Mouse (Mus musculus) lung, embryonic 15.5 days (tissue): ENCODE measurements around the gene Kyat1. TPM values are rescaled to one million over a fixed set of nuclear protein-coding genes. Genes with fewer than 3 reads are reported as not detected.
"Not testable (repeated sequence)": the region's sequence is repeated elsewhere in the genome, so short reads cannot be mapped to it uniquely, and the experiment has no call there.

Experiments
- ATAC-seq: fragments of 200-750 bp; cut with Nextera tagmentation; 2 replicates; pipeline ENCODE4 v1.8.0; 2017; ENCODE audit warnings: moderate number of reproducible peaks, borderline replicate concordance; ENCODE audit not compliant: low FRiP score, low TSS enrichment; ENCODE audit errors: extremely low read depth
- H3K27ac ChIP-seq: fragments of 300-500 bp; sonication (generic); 2 replicates; pipeline ENCODE4 v1.5.1; 2015; ENCODE audit warnings: moderate library complexity, mild to moderate bottlenecking, inconsistent platforms
- H3K27me3 ChIP-seq: fragments of 300-500 bp; sonication (generic); 2 replicates; pipeline ENCODE4 v1.6.1; 2015; ENCODE audit warnings: inconsistent platforms
- H3K36me3 ChIP-seq: fragments of 300-500 bp; sonication (generic); 2 replicates; pipeline ENCODE4 v1.6.1; 2015; ENCODE audit warnings: inconsistent platforms
- H3K4me1 ChIP-seq: fragments of 300-500 bp; sonication (generic); 2 replicates; pipeline ENCODE4 v1.6.1; 2015; ENCODE audit warnings: inconsistent platforms
- H3K4me2 ChIP-seq: fragments of 300-500 bp; sonication (generic); 2 replicates; pipeline ENCODE4 v1.6.1; 2015; ENCODE audit warnings: inconsistent platforms, mild to moderate bottlenecking, moderate library complexity
- H3K4me3 ChIP-seq: fragments of 300-500 bp; sonication (generic); 2 replicates; pipeline ENCODE4 v1.5.1; 2015; ENCODE audit warnings: mild to moderate bottlenecking, inconsistent platforms
- H3K9ac ChIP-seq: fragments of 300-500 bp; sonication (generic); 2 replicates; pipeline ENCODE4 v1.6.1; 2015; ENCODE audit warnings: inconsistent platforms
- H3K9me3 ChIP-seq: fragments of 300-500 bp; sonication (generic); 2 replicates; pipeline ENCODE4 v1.6.1; 2016; ENCODE audit warnings: inconsistent platforms
- WGBS: fragments of 180-500 bp; shearing (Covaris S2); methylation state at CpG from one replicate; pipeline ENCODE4 v1.1.7; 2015; 5-methylcytosine and 5-hydroxymethylcytosine counted together
- polyA plus RNA-seq: library from polyadenylated mRNA; unstranded; fragments of >200 nt; fragmentation: Nextera tagmentation; extraction: Ambion mirVana; gene quantifications from 2 replicates; pipeline ENCODE4 v1.2.1, GENCODE M21; 2015

Kyat1 gene
- polyA plus RNA-seq, 1 experiment from 2014 or later, result 11.3 TPM

- WGBS, result 78% methylated on average over 3 of the region's 3 CpGs
Observed at GRCm38 (mm10) chr2:30183721-30184120, 21.9 kb downstream of the Kyat1 start.

DNA sequence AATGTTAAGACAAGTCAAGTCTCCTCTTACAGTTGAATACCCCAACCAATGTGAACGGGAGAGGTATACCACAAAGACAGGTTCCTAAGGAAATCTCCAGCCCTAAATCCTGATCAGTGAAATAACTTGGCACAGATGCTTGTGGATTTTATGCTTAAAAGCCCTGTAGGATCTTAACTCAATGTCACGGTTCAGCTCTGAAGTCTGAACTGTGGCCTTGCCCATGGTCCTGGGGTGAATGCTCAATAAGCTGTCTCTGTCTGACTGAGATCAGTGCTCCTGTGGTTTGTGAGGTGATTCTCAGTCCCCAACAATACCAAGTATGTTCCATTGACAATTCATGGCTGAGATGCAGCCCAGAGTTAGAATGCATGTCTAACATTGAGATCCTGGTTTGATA is 23.2 kb downstream of the Kyat1 start:
- Histone ChIP-seq H3K4me2 (no peak overlapping the region), H3K9ac (no peak overlapping the region), H3K4me3 (no peak overlapping the region), H3K36me3 (0 out of 2 replicates have a peak, but pooled peaks cover 4% of the 10 kb centered on the region), H3K9me3 (no peaks in the 10 kb centered on the region), H3K27ac (no peak overlapping the region), H3K4me1 (peaks cover 8% of the 10 kb centered on the region), H3K27me3 (no peaks in the 10 kb centered on the region)
- 88% methylated on average over 2 of the region's 2 CpGs for WGBS
- ATAC-seq, result no peak

More at GRCm38 (mm10) chr2:30183721-30184120, 21.9 kb downstream of the Kyat1 start:
- Histone ChIP-seq H3K4me2 (no peak overlapping the region), H3K27me3 (no peaks in the 10 kb centered on the region), H3K36me3 (0 out of 2 replicates have a peak, but pooled peaks cover 4% of the 10 kb centered on the region), H3K9ac (no peak overlapping the region), H3K4me3 (no peak overlapping the region), H3K4me1 (no peaks in the 10 kb centered on the region), H3K9me3 (no peaks in the 10 kb centered on the region), H3K27ac (no peak overlapping the region)
- no peak for ATAC-seq

DNA sequence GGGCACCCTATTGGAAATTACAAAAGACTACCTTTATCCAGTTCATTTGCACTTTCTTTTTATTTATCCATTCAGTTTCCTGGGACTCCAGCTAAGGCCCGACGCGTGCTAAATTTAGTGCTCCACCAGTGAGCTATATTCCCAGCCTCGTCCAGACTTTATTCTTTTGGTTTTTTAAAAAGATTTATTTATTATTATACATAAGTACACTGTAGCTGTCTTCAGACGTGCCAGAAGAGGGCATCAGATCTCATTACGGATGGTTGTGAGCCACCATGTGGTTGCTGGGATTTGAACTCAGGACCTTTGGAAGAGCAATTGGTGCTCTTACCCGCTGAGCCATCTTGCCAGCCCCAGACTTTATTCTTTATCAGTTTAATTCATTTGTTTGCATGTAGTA is 26.9 kb downstream of the Kyat1 start:
- 47% methylated on average over 7 of the region's 7 CpGs for WGBS
- not testable (repeated sequence) for H3K9ac ChIP-seq, H3K27me3 ChIP-seq, H3K27ac ChIP-seq, H3K9me3 ChIP-seq, ATAC-seq
- Histone ChIP-seq H3K4me3 (peak overlapping the region; percentile 76), H3K36me3 (peaks cover 34% of the 10 kb centered on the region), H3K4me1 (peaks cover 14% of the 10 kb centered on the region), H3K4me2 (peak overlapping the region; percentile 84)

- H3K4me3 ChIP-seq, result peak within 1 kb of the TSS; percentile 76
- H3K9ac ChIP-seq, result peak within 1 kb of the TSS; percentile 69
- peak; percentile 98 for ATAC-seq
- no peaks in the 10 kb centered on the region for H3K9me3 ChIP-seq
- H3K27me3 ChIP-seq, result no peaks in the 10 kb centered on the region
- peaks cover 41% of the 10 kb centered on the region for H3K36me3 ChIP-seq
- H3K4me2 ChIP-seq, result peak within 1 kb of the TSS; percentile 84
- no peak within 1 kb of the TSS for H3K27ac ChIP-seq
- H3K4me1 ChIP-seq, result peaks cover 14% of the 10 kb centered on the region
- WGBS, result 2% methylated on average over 54 of the region's 54 CpGs
Observed at GRCm38 (mm10) chr2:30177700-30178675, 27.7 kb downstream of the Kyat1 start, which contains the start of gene Spout1. Gene Spout1, minus strand, starts transcription at chr2:30178459.

DNA sequence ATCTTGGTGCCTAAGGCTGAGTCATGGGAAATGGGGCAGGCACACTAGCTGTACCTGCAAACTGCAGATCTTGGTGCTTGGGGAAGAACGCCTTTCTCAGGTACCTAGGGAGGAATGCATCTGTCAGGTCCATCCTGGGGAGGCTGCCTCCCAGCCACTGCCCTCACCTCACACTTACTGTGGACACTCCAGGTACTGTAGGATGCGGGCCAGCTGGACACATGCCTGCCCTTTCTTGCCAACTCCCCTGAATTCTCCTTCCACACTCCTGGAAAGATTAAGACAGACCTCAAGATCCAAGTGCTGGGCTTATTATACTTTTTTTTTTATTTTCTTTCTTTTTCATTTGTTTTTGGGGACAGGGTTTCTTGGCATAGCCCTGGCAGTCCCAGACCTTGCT is 29.1 kb downstream of the Kyat1 start:
- Histone ChIP-seq H3K27me3 (no peaks in the 10 kb centered on the region), H3K9ac (no peak overlapping the region), H3K4me1 (peaks cover 21% of the 10 kb centered on the region), H3K27ac (no peak overlapping the region), H3K9me3 (no peaks in the 10 kb centered on the region), H3K4me2 (no peak overlapping the region), H3K36me3 (peaks cover 47% of the 10 kb centered on the region), H3K4me3 (no peak overlapping the region)
- no peak for ATAC-seq
- 86% methylated on average over 2 of the region's 2 CpGs for WGBS

DNA sequence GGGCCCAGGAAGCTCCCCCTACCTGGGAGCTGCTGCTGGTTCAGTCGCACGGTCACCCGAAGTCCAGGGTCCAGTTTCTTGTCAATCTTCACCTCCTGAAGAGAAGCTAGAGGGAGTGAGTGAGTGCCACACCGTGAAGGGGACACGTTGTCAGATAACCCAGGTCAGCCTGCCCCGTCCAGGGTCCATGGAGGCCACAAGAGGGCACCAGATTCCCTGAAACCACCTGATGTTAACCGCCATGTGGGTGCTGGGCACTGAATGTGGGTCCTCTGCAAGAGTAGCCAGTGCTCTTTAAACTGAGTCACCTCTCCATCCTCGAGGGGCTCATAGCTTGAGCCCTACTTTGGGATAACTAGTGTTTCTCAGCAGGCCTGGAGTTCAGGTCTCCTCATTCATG is 29.8 kb downstream of the Kyat1 start:
- Histone ChIP-seq H3K9ac (no peak overlapping the region), H3K27me3 (no peaks in the 10 kb centered on the region), H3K9me3 (no peaks in the 10 kb centered on the region), H3K4me3 (no peak overlapping the region), H3K27ac (no peak overlapping the region), H3K36me3 (peaks cover 47% of the 10 kb centered on the region), H3K4me1 (peaks cover 21% of the 10 kb centered on the region), H3K4me2 (no peak overlapping the region)
- ATAC-seq, result no peak
- WGBS, result 84% methylated on average over 8 of the region's 8 CpGs

DNA sequence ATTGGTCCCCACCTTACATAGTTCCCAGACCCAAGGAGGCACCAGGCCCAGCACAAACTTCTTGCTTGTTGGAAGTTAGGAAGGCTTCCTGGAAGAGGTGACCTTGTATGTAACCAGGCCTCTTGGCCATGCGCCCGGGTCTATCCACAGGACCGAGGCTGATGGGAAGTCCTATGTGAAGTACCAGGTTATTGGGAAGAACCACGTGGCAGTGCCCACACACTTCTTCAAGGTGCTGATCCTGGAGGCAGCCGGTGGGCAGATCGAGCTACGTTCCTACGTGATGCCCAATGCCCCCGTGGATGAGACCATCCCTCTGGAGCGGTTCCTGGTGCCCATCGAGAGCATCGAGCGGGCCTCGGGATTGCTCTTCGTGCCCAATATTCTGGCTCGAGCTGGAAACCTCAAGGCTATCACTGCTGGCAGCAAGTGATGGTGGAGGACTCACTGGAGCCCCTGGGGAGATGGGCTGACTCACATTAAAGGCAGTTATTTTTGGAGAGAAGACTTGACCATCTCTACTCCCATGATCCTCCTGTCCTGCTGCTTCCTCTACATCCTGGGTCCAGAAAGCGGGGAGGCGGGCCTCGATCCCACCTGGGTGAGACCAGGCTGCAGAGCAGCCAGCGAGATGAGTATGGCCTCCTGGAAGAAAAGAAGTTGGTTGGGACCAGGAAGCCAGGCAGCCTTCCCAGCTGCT is 32.0 kb downstream of the Kyat1 start:
- Histone ChIP-seq H3K27me3 (no peaks in the 10 kb centered on the region), H3K27ac (no peak overlapping the region), H3K4me3 (no peak overlapping the region), H3K4me2 (no peak overlapping the region), H3K4me1 (peaks cover 21% of the 10 kb centered on the region), H3K36me3 (peaks cover 47% of the 10 kb centered on the region), H3K9me3 (no peaks in the 10 kb centered on the region; the same call in 1 of the 2 replicates), H3K9ac (no peak overlapping the region)
- ATAC-seq, result no peak
- 93% methylated on average over 20 of the region's 20 CpGs for WGBS

DNA sequence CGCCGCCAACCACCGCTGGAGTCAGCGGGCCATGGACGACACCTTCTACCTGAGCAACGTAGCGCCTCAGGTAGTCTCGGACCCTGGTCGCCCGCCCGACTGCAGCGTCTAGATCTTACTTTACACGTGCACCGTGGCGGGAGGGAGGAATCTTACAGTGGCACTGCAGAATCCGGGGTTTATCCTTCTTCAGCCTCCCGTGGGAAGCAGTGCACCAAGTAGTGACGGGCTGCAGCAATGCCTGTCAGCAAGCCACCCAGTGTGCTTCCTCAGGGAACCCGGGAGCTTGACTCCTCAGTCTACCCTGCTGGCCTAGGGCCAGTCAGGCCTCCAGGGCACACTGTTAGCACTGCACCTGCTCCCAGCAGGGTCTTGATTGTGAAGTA is 33.7 kb downstream of the Kyat1 start:
- Histone ChIP-seq H3K4me2 (peak overlapping the region; percentile 96), H3K9me3 (no peaks in the 10 kb centered on the region; the same call in 1 of the 2 replicates), H3K9ac (peak overlapping the region; percentile 60), H3K27ac (peak overlapping the region; percentile 78), H3K4me1 (peaks cover 9% of the 10 kb centered on the region), H3K4me3 (peak overlapping the region; percentile 57), H3K36me3 (peaks cover 45% of the 10 kb centered on the region), H3K27me3 (no peaks in the 10 kb centered on the region)
- peak; percentile 17 for ATAC-seq
- WGBS, result under 1% methylated on average over 19 of the region's 19 CpGs

DNA sequence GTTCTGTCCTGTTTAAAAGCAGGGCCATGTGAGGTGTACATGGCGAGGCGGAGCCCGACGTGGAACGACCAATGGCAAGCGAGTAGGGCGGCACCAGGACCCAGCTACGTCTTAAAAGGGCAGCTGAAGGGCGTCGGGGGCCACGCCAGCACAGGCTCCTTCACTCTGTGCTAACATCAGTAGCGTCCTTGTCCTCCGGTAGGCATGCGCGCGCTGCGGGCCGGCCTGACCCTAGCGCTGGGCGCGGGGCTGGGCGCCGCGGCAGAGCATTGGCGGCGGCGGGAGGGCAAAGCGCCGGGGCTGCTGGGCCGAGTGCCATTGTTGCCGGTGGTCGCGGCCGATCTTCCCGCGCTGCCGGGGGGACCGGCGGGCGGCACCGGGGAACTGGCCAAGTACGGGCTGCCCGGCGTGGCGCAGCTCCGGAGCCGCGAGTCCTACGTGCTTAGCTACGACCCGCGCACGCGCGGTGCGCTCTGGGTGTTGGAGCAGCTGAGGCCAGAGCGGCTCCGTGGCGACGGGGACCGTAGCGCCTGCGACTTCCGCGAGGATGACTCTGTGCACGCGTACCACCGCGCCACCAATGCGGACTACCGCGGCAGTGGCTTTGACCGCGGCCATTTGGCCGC is 34.2 kb downstream of the Kyat1 start, which contains the start of gene Endog:
TSS of gene Endog (plus strand) at position 123 of the 626 bp plus-strand sequence.
- peak; percentile 92 for ATAC-seq
- no peaks in the 10 kb centered on the region for H3K27me3 ChIP-seq
- peaks cover 3% of the 10 kb centered on the region; the same call in 1 of the 2 replicates for H3K9me3 ChIP-seq
- H3K4me1 ChIP-seq, result peaks cover 6% of the 10 kb centered on the region
- peak within 1 kb of the TSS; percentile 60 for H3K9ac ChIP-seq
- peak within 1 kb of the TSS; percentile 78 for H3K27ac ChIP-seq
- peak within 1 kb of the TSS; percentile 96 for H3K4me2 ChIP-seq
- peaks cover 40% of the 10 kb centered on the region for H3K36me3 ChIP-seq
- H3K4me3 ChIP-seq, result peak within 1 kb of the TSS; percentile 57
- WGBS, result under 1% methylated on average over 66 of the region's 75 CpGs

DNA sequence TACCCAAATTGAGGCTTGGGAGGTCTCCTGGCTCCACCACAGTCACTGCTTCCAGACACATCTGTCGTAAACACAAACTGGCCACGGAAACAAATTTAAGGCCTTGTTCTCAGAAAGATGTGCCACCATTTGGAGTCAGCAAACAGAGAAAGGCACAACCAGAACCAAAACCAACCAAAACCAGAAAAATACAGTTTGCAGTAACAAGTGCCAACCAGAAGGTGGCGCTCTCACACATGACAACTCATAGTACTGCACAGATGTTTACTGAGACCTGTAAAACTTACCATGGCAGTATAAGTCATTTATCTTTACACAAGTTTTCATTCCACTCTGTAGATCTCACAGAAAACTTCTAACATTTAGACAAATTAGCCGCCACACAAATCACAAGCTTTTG is 39.0 kb downstream of the Kyat1 start:
- H3K9ac ChIP-seq, result no peak overlapping the region
- ATAC-seq, result no peak
- 57% methylated on average over 4 of the region's 4 CpGs for WGBS

GRCm38 (mm10) chr2:30164340-30164932 is 41.2 kb downstream of the Kyat1 start:
- peaks cover 4% of the 10 kb centered on the region; the same call in 1 of the 2 replicates for H3K9me3 ChIP-seq
- no peak overlapping the region for H3K27ac ChIP-seq
- no peak overlapping the region for H3K4me3 ChIP-seq
- 46% methylated on average over 9 of the region's 9 CpGs for WGBS
- H3K27me3 ChIP-seq, result no peaks in the 10 kb centered on the region
- no peak for ATAC-seq
- no peaks in the 10 kb centered on the region for H3K36me3 ChIP-seq
- H3K9ac ChIP-seq, result no peak overlapping the region
- no peaks in the 10 kb centered on the region for H3K4me1 ChIP-seq
- H3K4me2 ChIP-seq, result no peak overlapping the region

More for the DNA sequence above, 39.0 kb downstream of the Kyat1 start:
- H3K4me3 ChIP-seq, result no peak overlapping the region
- H3K36me3 ChIP-seq, result no peaks in the 10 kb centered on the region
- H3K9me3 ChIP-seq, result peaks cover 4% of the 10 kb centered on the region; the same call in 1 of the 2 replicates
- no peak overlapping the region for H3K27ac ChIP-seq
- H3K27me3 ChIP-seq, result no peaks in the 10 kb centered on the region
- no peak overlapping the region for H3K4me2 ChIP-seq
- H3K4me1 ChIP-seq, result no peaks in the 10 kb centered on the region; the same call in 1 of the 2 replicates
